In the genomic region with DNA sequence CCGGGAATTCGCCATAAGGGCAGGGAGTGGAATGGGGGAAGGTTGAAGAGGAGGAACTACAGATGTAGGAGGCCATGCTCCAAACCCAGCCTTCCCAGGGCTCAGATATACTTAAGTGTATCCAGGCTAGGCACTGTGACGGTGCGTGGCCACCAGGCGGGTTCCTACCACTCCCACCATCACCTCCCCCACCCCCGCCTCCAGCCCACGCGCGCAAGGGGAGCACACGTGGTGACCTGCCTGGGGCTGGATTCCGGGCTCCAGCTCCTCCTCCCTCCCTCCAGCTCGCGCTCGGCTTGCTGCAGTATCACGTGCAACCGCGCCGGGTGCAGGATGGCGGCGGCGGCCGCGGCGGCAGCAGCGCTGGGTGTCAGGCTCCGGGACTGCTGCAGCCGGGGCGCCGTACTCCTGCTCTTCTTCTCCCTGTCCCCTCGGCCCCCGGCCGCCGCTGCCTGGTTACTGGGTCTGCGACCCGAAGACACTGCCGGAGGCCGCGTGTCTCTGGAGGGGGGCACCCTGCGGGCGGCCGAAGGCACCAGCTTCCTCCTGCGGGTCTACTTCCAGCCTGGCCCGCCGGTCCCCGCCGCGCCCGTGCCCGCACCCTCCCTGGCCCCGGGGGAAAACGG, we compare ENCODE assay signal across 8 mouse cellular contexts. TPM values are rescaled to one million over a fixed set of nuclear protein-coding genes. Genes with fewer than 3 reads are reported as not detected.
A peak's percentile ranks its signal among the peaks of the same experiment; 100 is the strongest.
DNase-seq lines count a peak whose midpoint lies in the region; ATAC-seq and TF ChIP-seq lines count a peak whose summit lies in the region.

A gene (plus strand): TSS at position 325 of the 626 bp plus-strand sequence.

- TF ChIP-seq CTCF in small intestine, adult 2 months (IDR thresholded peaks at IDR 0.05; ENCODE audit: extremely low read depth, insufficient read length, insufficient replicate concordance, low read depth, low read length) = no peak

- peak within 1 kb of the TSS; percentile 70 for H3K9ac ChIP-seq in forebrain, embryonic 15.5 days (replicated peaks)
- H3K9ac ChIP-seq in hindbrain, embryonic 13.5 days = peak within 1 kb of the TSS; percentile 83

- H3K4me3 ChIP-seq in forebrain, embryonic 15.5 days = peak within 1 kb of the TSS; percentile 67
- H3K4me3 ChIP-seq in hindbrain, embryonic 13.5 days = peak within 1 kb of the TSS; percentile 80
- peak within 1 kb of the TSS; percentile 59 for H3K4me3 ChIP-seq in small intestine, adult 2 months (ENCODE audit: low read depth, low read length)

- peak within 1 kb of the TSS; percentile 76 for H3K27ac ChIP-seq in forebrain, embryonic 15.5 days (replicated peaks)
- peak within 1 kb of the TSS; percentile 88 for H3K27ac ChIP-seq in hindbrain, embryonic 13.5 days
- H3K27ac ChIP-seq in small intestine, adult 2 months (ENCODE audit: insufficient read depth, low read depth, low read length) = no peak within 1 kb of the TSS

- peaks cover 14% of the 10 kb centered on the region; the same call in 1 of the 2 replicates for H3K27me3 ChIP-seq in forebrain, embryonic 15.5 days
- peaks cover 37% of the 10 kb centered on the region for H3K27me3 ChIP-seq in hindbrain, embryonic 13.5 days
- H3K27me3 ChIP-seq in small intestine, adult 2 months (ENCODE audit: control insufficient read depth, insufficient read depth, low read length) = peaks cover 19% of the 10 kb centered on the region

- no peak for TF ChIP-seq POLR2A in small intestine, adult 2 months (IDR thresholded peaks at IDR 0.05; ENCODE audit: low read depth, low read length)

- H3K9me3 ChIP-seq in forebrain, embryonic 15.5 days = no peaks in the 10 kb centered on the region
- peaks cover 5% of the 10 kb centered on the region; the same call in 1 of the 2 replicates for H3K9me3 ChIP-seq in hindbrain, embryonic 13.5 days

- peak; percentile 93 for DNase-seq in ZHBTc4 (ENCODE audit: low read depth, low spot score)
- DNase-seq in cerebellum, adult 11 months = peak; percentile 82
- DNase-seq in left cerebral cortex, adult 11 months (ENCODE audit: low spot score) = peak; percentile 71
- peak; percentile 76 for DNase-seq in mesoderm, embryonic 11.5 days (ENCODE audit: low read depth, low spot score)
- DNase-seq in spleen, adult 18-20 months = no peak

- ATAC-seq in forebrain, embryonic 15.5 days (replicated peaks) = peak; percentile 90
- peak; percentile 88 for ATAC-seq in hindbrain, embryonic 13.5 days (ENCODE audit: low FRiP score)

- H3K4me2 ChIP-seq in forebrain, embryonic 15.5 days (replicated peaks) = peak within 1 kb of the TSS; percentile 98
- peak within 1 kb of the TSS; percentile 92 for H3K4me2 ChIP-seq in hindbrain, embryonic 13.5 days

- H3K36me3 ChIP-seq in forebrain, embryonic 15.5 days = no peaks in the 10 kb centered on the region
- H3K36me3 ChIP-seq in hindbrain, embryonic 13.5 days = no peaks in the 10 kb centered on the region
- no peaks in the 10 kb centered on the region for H3K36me3 ChIP-seq in small intestine, adult 2 months (ENCODE audit: control insufficient read depth, insufficient read depth, low read length)

- under 1% methylated on average over 47 of the region's 51 CpGs for WGBS in forebrain, embryonic 15.5 days
- WGBS in hindbrain, embryonic 13.5 days = under 1% methylated on average over 51 of the region's 51 CpGs
- 1% methylated on average over 51 of the region's 51 CpGs for WGBS in small intestine, adult 2 months

- peaks cover 19% of the 10 kb centered on the region for H3K4me1 ChIP-seq in forebrain, embryonic 15.5 days
- H3K4me1 ChIP-seq in hindbrain, embryonic 13.5 days (replicated peaks) = peaks cover 19% of the 10 kb centered on the region
- peaks cover 7% of the 10 kb centered on the region for H3K4me1 ChIP-seq in small intestine, adult 2 months (ENCODE audit: control insufficient read depth, insufficient read depth, insufficient read length, low read length)

RNA-seq across cellular contexts. Expression of the gene that starts here (rescaled TPM):
- 1.2 and 1.3 TPM in 2 replicates for polyA plus RNA-seq in forebrain, embryonic 15.5 days (2015; fragmentation: Nextera tagmentation; extraction: Ambion mirVana)
- polyA plus RNA-seq in hindbrain, embryonic 13.5 days (2015; fragmentation: Nextera tagmentation; extraction: Ambion mirVana) = 1.1 and 1.8 TPM in 2 replicates
- 0.55 and 0.69 TPM in 2 replicates for polyA plus RNA-seq in small intestine, adult 2 months (2012; rRNA removed)

Comparison
In these comparisons a context has a peak if more than half of its experiments do, and no peak if none do; other contexts are left out.
1. DNase-seq: peak in ZHBTc4 (single experiment), cerebellum, adult 11 months (single experiment), left cerebral cortex, adult 11 months (single experiment) and mesoderm, embryonic 11.5 days (single experiment); none in spleen, adult 18-20 months (0 of 2).
2. Peak in every context shown above with its lines, with median percentiles within 50 percentile points of each other: H3K4me3 ChIP-seq.